Mouse (Mus musculus) skeletal muscle tissue, adult 2 months (tissue): ENCODE data around the gene Gpatch1.
"Not testable (repeated sequence)": the region's sequence is repeated elsewhere in the genome, so short reads cannot be mapped to it uniquely, and the experiment has no call there.

Experiments used
- DNase-seq: peaks from one replicate; pipeline ENCODE4 v3.0.0-alpha.2; 2012; ENCODE audit warnings: low read depth, low spot score

Gpatch1 gene

DNA sequence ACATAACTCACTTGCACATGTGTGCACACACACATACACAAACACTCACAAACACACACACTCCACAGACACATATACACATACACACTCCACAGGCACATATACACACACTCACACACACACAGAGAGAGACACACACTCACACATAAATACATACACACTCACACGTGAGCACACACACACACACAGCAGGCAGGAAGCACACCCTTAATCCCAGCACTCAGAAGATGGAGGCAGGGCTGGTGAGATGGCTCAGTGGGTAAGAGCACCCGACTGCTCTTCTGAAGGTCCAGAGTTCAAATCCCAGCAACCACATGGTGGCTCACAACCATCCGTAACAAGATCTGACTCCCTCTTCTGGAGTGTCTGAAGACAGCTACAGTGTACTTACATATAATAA is 80.3 kb downstream of the Gpatch1 start:
- not testable (repeated sequence) for DNase-seq

DNA sequence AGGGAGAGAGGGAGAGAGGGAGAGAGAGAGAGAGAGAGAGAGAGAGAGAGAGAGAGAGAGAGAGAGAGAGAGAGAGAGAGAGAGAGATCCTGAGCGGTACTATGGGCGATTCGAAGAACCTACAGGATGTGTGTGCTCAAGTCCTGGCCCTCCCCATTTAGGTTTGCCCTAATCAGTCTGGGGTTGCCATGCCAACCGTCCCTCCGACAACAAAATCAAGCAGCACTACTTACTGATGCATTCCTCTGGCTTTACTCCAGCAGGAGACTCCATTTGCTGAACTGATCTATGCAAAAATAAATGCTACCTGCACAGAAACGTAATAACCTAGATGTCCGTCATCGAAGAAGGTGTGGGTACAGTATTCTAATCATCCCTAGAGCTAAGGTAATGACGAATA is 82.9 kb downstream of the Gpatch1 start:
- DNase-seq = peak; percentile 61

DNA sequence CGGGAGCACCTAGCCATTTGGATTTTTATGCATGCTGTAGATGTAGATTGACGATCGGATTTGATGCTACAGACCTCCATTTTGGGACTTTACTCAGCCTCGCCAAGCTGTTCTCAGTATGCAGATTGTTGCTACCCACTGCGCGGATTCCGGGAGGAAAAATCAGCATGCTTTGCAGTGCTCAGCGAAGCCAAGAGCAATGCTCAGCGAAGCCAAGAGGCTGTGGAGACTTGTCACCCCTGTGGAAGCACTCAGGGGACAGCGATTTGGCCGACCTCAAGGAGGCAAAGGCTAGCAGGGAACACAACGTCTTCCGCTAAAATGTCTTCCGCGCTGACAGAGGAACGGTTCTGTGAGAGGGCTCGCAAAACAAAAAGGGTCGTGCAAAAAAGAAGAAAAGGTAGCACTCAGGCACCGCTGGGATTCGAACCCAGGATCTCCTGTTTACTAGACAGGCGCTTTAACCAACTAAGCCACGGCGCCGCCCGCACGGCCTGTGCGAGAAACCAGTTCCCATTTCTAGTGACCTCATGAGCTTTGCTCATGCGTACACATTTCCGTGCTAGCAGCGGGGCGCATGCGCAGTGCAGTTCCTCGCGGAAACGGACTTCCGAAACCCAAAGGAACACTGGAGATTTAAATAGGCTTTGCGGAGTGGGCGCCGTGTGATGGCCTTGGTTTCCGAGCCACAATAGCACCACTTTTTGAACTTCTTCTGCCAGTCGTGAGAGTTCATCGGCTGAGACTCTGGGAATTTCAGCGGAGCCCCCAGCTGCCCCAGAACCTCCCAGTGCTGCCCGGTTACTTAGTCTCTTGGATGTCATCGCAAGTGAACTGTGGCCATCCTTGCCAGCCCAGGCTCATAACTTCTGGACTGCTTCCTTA is 83.6 kb downstream of the Gpatch1 start:
- peak; percentile 99 for DNase-seq

DNA sequence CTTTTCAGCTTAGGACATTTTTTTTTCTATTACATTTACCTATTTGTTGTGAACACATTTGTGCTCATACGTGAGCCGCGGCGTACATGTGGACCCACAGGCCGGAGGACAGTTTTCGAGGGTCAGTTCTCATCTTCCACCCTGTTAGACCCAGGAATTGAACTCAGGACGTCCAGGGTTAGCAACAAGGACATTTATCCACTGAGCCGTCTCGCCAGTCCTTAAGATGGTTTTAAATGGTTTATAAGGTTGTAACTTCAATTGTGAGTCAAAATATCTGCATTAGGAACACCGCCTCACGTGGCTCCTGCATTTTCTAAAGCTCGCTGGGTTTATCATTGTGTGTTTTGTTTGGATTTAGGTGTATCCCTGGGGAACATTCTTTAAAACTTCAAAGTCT is 84.4 kb downstream of the Gpatch1 start:
- DNase-seq = no peak

DNA sequence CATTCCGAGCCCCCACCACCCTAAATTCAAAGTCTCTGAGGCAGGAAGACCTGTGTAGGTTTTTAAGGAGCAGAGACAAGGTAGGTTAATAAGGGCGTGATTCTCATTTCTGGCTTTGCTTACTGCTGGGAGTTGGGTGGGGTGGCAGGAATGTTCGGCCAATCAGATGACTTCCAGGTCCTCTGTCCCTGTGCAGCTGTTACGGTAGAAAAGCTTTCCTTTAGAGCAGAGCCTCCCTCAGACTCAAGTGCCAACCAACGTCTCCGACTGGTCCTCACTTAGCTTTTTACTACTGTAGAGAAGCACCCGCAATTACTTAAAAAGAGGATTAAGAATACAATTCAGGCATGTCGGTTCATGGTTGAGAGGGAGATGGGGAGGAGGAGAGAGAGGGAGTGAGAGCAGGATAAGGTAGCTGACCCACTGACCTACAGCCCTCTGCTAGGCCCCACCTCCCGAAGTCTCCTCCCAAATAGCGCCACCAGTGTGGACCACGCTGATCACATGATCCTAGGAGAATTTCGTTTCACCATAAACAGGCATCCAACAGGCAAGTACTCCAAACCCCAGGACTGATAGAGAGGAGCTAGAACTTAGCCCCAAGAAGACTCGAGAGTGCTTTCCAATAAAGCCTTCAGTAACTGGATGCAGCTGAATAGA is 85.3 kb downstream of the Gpatch1 start:
- no peak for DNase-seq

DNA sequence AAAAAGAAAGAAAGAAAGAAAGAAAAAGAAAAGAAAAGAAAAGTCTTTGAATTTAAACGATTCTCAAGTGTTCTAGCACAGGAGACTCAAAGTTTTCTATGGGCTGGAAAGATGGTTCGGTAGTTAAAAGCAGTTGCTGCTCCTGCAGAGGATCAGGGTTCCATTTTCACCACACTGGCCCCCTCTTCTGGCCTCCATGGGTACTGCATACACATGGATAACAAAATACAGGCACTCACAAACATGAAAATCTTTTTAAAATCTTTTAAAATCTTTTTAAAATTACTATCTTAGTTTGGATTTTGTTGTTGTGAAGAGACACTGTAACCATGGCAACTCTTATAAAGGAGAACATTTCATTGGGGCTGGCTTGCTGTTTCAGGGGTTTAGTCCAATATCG is 87.9 kb downstream of the Gpatch1 start:
- DNase-seq = no peak
